Mouse (Mus musculus): ENCODE results near the gene Syt7.
A peak's percentile ranks its signal among the peaks of the same experiment; 100 is the strongest.

Gene Syt7

DNA sequence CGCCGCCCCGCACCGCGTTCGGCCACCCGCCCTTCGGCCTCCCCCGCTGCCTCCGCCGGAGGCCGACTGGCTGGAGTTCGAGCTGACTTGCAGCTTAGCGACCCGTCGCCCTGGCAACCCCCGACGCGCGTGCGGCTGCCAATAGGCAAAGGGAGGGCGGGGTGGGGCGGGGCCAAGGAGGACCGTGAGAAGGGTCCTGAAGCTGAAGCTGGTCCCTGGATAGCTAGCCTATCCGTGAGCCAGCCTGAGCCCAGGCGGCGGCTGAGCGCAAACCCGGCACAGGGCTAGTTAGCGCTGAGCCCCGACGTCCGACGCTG is 68.6 kb downstream of the Syt7 start:
- no peak for DNase-seq (ENCODE audit: low read depth, low spot score)

GRCm38 (mm10) chr19:10458096-10458495 is 69.2 kb downstream of the Syt7 start:
- no peak for DNase-seq (ENCODE audit: low read depth, low spot score)

DNA sequence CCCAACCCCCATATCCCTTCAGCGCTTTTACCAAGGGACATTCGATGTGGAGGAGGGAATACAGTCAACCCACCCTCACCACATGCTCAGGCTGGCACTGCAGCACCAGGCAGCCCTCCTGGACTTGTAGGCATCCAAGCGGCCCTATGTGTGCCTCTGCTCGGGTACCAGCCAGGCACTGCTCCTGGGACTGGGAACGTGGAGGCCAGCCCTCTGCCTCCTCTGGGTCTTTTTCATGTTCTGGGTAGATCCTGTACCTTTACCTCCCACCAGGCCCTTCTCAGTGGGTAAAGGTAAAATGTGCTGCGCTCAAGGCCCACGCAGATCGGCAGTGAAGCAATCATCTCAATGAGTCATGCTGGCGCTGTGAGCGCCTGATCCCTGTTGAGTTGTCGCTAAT is 71.0 kb downstream of the Syt7 start:
- DNase-seq (ENCODE audit: low read depth, low spot score): no peak

GRCm38 (mm10) chr19:10461584-10461983 is 72.7 kb downstream of the Syt7 start:
- DNase-seq (ENCODE audit: low read depth, low spot score): no peak

DNA sequence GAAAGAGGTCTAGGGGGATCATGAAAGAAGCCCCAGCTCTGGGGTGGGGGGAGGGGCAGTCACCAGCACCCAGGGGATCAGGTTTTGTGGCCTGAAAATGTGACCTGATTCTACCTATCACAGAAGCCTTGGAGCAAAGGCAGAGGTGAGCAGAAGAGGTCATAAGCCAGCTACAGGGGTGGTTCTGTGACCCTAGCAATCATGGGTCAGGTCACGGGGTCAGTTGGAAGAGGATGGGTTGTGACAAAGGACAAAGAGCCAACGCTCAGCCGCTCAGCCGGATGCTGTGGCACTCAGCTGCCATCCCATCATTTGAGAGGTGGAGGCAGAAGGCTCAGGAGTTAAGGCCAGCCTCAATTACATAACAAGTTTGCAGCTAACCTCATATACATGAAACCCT is 75.5 kb downstream of the Syt7 start:
- no peak for DNase-seq (ENCODE audit: low read depth, low spot score)

- peak; percentile 6 for DNase-seq (ENCODE audit: low read depth, low spot score)
Observed at GRCm38 (mm10) chr19:10469171-10469658, 80.3 kb downstream of the Syt7 start.

GRCm38 (mm10) chr19:10472958-10473357 is 84.1 kb downstream of the Syt7 start:
- DNase-seq (ENCODE audit: low read depth, low spot score): no peak

- DNase-seq (ENCODE audit: low read depth, low spot score): no peak
Observed at GRCm38 (mm10) chr19:10473779-10474178, 84.9 kb downstream of the Syt7 start.

GRCm38 (mm10) chr19:10479541-10479940 is 90.7 kb downstream of the Syt7 start:
- DNase-seq (ENCODE audit: low read depth, low spot score): no peak

DNA sequence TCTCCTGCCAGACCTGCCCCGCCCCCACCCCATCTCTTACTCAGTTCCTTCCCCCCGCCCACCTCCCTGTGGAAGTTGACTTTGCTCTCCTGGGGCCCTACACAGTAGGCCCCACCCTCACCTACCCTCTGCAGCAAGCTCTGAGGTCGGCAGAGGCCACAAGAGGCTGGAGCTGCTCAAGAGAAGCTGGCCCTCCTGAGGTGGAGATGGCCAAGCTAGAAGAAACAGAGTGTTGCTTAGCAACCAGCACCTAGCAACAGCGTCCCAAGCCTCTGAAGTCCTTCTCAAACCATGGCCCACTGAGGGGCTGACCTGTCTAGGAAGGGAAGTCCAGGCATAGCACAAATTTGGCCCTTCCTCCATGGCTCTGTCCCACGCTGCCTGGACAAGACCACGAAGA is 93.8 kb downstream of the Syt7 start, which contains the start of gene Ppp1r32:
Gene Ppp1r32, minus strand, starts transcription at position 226 of the 400 bp plus-strand sequence.
- no peak for DNase-seq (ENCODE audit: low read depth, low spot score)

DNA sequence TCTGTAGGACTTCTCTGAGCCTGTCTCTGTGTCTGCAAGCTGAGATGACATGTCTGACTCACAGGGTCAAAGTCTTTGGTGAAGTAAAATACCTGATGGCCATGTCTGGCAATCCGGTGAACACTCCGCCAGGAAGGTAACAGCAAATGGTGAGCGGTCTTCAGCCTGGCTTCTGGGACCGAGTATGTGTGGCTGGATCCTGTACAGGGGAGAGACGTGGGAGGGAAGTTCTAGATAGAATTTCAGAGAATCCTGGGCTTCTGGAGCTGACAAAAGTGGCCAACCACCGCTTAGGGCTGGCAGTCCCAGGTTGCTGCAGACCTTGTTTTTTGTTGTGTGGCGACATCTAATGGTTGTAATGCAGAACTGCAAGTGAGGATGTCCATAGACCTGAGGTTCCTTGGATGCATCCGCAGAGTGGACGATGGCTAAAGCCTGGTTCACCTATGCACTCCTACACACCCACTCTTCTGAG is 97.4 kb downstream of the Syt7 start:
- peak; percentile 64 for DNase-seq (ENCODE audit: low read depth, low spot score)

- DNase-seq (ENCODE audit: low read depth, low spot score): no peak
Observed at GRCm38 (mm10) chr19:10495670-10496069, 106.8 kb downstream of the Syt7 start.

DNA sequence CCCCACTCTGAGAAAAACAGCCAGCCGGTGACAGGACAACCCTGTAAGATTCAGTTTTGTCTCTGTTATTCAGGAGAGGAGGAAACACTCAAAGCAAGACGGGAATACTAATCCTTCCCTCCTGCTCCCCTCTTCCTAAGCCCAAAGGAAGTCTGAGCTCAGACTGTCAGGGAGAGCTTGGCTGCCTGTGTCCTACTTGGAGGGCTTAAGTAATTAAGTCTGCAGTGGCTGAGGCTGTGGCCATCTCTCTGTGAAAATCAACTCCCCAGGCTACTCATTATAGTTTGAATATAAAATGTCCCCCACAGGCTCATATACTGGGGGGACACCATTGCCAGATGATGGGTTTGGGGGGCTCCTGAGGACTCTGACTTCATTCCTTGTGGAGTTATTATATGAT is 108.1 kb downstream of the Syt7 start:
- DNase-seq (ENCODE audit: low read depth, low spot score): no peak

- DNase-seq (ENCODE audit: low read depth, low spot score): no peak
Observed at GRCm38 (mm10) chr19:10497512-10498160, 108.7 kb downstream of the Syt7 start.

DNA sequence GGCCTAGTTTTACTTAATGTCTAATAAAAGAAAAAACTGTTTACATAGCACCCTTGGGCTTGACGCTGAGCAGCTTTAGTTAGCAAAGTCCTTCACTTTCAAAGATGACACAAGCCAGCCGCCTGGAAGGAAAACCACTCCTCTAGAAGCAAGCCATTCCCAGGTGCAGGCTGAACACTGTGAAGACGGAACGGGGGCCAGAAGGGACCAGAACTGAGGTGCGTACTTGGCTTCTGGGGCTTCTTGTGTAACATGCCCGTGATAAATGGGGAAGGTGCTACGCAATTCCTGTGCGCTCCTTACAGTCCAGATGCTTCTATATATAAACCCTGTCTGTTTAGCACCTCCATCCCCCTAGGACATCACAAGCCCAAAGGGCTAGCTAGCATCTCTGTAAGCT is 111.7 kb downstream of the Syt7 start:
- no peak for DNase-seq (ENCODE audit: low read depth, low spot score)

- peak; percentile 69 for DNase-seq (ENCODE audit: low read depth, low spot score)
Observed at GRCm38 (mm10) chr19:10502571-10502970, 113.7 kb downstream of the Syt7 start.
